Mouse (Mus musculus) embryo, embryonic 11 days (tissue): ENCODE measurements at regions not wholly inside any gene's neighbourhood (a gene's known extent, or its start where the extent isn't known, plus 50 kb on each side); places are given as distances from the start of the nearest gene placed in this dataset.

ENCODE experiments used
- DNase-seq: peaks from one replicate; pipeline ENCODE4 v3.0.0-alpha.2; 2015

- DNase-seq = peak; percentile 2
Observed at GRCm38 (mm10) chr3:102311482-102312225, 107.2 kb upstream of the Vangl1 start.

DNA sequence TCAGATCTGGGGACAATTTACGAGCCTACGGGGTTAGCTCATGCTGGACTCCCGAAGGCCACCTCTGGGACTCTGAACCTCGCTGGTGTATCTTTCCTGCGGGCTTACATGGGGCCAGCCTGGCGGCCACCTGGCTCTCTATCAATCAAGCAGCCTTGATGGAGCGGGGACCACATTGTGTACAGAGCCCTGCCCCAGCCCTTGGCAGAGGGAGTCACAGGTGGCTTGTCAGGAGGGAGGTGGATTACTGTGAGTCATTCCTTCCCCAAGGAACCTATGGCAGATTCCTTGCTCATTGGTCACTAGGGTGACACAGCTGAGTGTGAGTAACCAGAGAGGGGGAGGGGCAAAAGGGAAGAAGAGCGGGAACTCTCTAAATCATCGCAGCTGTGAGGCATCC is 105.8 kb upstream of the Vangl1 start:
- DNase-seq = peak; percentile 33

DNA sequence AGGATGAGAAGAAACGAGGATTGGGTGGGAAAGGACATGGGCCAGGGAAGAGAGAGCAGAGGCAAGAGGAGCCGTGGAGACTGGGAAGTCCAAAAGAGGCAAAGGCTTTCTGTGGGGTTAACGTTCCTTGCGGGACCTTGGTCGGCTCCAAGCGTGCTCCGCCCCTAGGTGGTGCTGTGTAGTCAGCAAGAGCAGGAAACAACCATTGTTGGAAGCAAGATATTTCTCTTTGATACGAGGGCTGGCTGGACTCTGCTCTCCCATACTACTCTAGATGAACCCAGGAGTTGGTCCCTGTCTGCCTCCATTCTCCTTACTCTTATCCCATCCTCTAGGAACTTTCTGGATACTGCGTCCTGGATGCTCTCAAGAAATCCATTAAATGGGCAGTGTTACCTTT is 105.3 kb upstream of the Vangl1 start:
- DNase-seq = peak; percentile 80

- no peak for DNase-seq
Observed at GRCm38 (mm10) chr3:102307656-102308055, 103.2 kb upstream of the Vangl1 start.

DNA sequence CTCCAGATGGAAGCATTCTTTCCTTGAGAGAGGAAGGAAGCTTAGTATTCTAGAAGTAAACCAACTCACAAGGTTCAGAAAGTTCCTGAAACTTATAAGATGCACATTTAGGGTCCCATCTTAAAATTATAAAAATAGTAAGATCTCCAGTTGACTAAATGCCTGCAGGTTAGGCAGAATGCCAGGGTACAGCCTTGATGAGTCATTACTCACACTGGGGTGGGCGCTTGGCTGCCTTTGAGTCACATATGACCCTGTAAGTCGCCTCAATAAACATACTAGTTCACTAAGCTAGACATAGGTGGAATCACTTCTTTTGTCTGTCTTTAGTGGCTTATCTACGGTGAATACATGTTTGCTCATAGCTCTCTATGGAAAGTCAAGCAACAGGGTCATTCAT is 87.9 kb upstream of the Vangl1 start:
- DNase-seq = no peak

GRCm38 (mm10) chr3:102281983-102282382 is 77.5 kb upstream of the Vangl1 start:
- no peak for DNase-seq

DNA sequence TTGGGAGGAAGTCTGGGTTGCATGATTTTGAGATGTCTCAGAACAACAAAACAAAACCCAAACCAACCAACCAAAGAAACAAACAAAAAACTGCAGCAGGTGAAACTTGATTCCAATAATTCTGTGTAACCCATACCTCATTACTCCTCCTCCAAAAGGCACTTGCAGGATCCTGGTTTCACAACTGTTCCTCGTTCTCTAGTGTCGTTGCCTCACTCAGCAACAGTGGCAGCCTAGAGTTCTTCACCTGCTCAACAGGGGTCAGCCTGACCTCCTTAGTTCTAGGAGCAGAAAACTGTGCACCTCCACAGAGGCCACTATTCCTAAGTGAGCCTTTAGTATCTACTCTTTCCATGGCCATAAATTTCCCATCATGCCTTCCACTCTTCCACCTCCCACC is 72.3 kb upstream of the Vangl1 start:
- no peak for DNase-seq

- no peak for DNase-seq
Observed at GRCm38 (mm10) chr3:102276283-102276682, 71.8 kb upstream of the Vangl1 start.

GRCm38 (mm10) chr3:102275256-102276022 is 70.9 kb upstream of the Vangl1 start:
- DNase-seq = no peak

GRCm38 (mm10) chr3:102270779-102271178 is 66.3 kb upstream of the Vangl1 start:
- DNase-seq = no peak

GRCm38 (mm10) chr3:102270257-102270656 is 65.8 kb upstream of the Vangl1 start:
- peak; percentile 25 for DNase-seq

- DNase-seq = no peak
Observed at GRCm38 (mm10) chr3:102266136-102266535, 61.6 kb upstream of the Vangl1 start.

GRCm38 (mm10) chr3:102265146-102265545 is 60.7 kb upstream of the Vangl1 start:
- no peak for DNase-seq

DNA sequence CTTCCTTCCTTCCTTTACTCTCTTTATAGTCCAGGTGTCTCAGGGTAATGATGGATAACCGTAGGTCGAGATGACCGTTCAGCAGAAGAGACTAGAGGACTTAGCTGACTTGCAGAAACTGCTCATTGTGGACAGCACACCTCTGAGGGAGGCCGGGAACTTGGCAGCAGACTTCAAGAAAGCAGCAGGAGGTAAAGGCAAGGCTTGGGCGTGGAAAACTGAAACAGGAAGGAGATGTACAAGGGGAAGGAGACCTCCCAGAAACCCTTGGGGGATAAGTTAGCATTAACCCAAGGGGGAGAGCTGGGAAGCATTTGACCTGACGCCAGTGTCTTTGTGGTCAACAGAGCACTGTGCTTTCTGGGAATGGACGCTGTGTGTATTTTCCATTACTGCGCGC is 58.8 kb upstream of the Vangl1 start:
- DNase-seq = no peak

DNA sequence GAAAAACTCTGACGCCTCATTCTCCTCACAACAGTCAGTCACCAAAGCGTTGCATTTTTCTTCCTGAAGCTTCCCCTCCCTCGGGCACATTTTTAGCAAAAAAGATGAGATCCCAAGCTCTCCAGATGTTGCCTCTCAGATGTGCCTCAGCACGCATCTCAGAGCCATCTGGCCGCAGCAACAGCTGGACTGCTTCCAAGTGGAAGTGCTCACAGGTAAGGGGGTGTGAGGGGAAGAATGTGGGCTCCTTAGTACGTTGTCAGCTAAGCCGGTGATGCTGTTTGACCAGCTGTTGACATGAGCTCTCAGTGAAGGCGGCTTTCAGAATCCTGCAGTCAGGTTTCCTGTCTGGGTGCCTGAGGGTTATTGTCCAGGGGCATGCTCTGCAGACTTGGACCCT is 58.2 kb upstream of the Vangl1 start:
- no peak for DNase-seq

DNA sequence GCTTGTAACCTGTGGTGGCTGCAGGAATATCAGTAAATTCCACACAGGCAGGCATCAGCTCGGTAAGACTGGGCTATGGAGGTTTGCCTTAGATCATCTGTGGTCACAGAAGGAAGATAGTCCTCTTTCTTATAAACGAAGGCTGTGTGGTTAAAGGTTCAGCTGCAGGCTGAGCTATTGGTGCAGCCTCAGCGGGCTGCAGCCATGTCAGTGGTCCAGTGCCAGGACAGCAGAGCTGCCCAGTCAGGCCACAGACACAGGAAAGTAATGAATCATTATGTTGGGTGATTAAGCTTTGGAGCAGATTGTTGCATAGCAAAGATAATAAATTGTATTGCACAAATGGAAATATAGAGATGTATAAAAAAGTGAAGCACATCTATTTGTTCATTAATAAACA is 57.0 kb upstream of the Vangl1 start:
- DNase-seq = no peak
